Comparison of ENCODE assay signal across 1 mouse cellular context in the genomic region with DNA sequence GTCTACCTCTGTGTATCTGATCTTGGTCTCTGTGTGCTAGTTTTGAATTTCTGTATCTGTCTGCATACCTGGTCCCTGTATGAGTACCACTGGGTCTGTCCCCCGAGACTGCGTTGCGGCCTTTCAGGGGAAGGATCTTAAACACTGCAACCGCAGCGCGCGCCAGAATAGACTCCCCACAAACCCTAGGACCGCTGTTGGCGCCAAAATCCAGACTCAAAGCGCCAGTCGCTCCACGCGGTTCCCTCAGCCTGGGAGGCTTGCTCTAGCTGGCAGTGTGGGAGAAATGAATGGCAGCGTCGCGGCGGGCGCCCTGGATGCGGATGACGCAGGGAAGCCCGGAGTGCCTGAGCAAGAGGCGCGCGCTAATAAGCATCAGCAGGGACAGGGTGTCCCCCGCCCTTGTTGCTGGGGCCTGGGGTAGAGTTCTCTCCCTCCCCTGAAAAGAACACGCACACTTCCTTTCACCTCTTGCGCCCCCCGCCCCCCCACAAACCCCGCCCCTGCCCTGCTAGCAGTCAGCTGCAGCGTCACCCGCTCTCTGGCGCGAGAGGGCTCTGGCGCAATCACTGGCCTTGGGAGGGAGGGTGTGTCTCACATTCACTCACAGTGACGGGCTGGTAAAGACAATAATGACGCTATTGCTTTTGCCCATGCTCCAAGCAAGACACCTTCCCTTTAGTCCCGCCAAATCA.
TF ChIP-seq lines count a peak whose summit lies in the region.

No protein-coding gene starts in this region.

TF ChIP-seq in CH12.LX, 34 proteins besides CTCF, POLR2A, EP300 and RAD21:
- 0 out of 2 replicates have a peak, but pooled peaks have one; percentile 4 for TF ChIP-seq JUN (IDR thresholded peaks at IDR 0.05; ENCODE audit: insufficient read depth, low read depth, low read length)
- peak; percentile 53 for TF ChIP-seq CHD2 (IDR thresholded peaks at IDR 0.05; ENCODE audit: low read length)
- TF ChIP-seq MAZ (IDR thresholded peaks at IDR 0.05; ENCODE audit: low read depth, low read length) = peak; percentile 92
- no peak for TF ChIP-seq SMC3 (IDR thresholded peaks at IDR 0.05; ENCODE audit: low read depth, low read length)
- TF ChIP-seq RCOR1 (conservative IDR thresholded peaks at IDR 0.05; ENCODE audit: low read depth, low read length) = peak; percentile 16; the same call in 1 of the 2 replicates
- TF ChIP-seq PAX5 (IDR thresholded peaks at IDR 0.05; ENCODE audit: low read length) = no peak
- TF ChIP-seq USF2 (conservative IDR thresholded peaks at IDR 0.05; ENCODE audit: low read depth, low read length) = 0 out of 2 replicates have a peak, but pooled peaks have one; percentile 11
- TF ChIP-seq MAX (IDR thresholded peaks at IDR 0.05; ENCODE audit: low read length) = no peak; the same call in none of the 2 replicates
- peak; percentile 95 for TF ChIP-seq SIN3A (IDR thresholded peaks at IDR 0.05; ENCODE audit: low read length)
- TF ChIP-seq ELF1 (IDR thresholded peaks at IDR 0.05; ENCODE audit: low read depth, low read length) = peak; percentile 40; the same call in 1 of the 2 replicates
- TF ChIP-seq E2F4 (IDR thresholded peaks at IDR 0.05; ENCODE audit: insufficient replicate concordance, low read depth, low read length) = peak; percentile 88
- peak; percentile 82; the same call in 1 of the 2 replicates for TF ChIP-seq POLR2AphosphoS2 (IDR thresholded peaks at IDR 0.05; ENCODE audit: low read depth, low read length)
- no peak for TF ChIP-seq ZKSCAN1 (IDR thresholded peaks at IDR 0.05; ENCODE audit: borderline replicate concordance, low read depth, low read length)
- peak; percentile 60 for TF ChIP-seq BHLHE40 (IDR thresholded peaks at IDR 0.05; ENCODE audit: low read depth, low read length)
- TF ChIP-seq TBP (conservative IDR thresholded peaks at IDR 0.05; ENCODE audit: low read depth, low read length) = 0 out of 2 replicates have a peak, but pooled peaks have one; percentile 27
- TF ChIP-seq KAT2A (IDR thresholded peaks at IDR 0.05; ENCODE audit: insufficient replicate concordance, low read length) = 0 out of 2 replicates have a peak, but pooled peaks have one; percentile 10
- TF ChIP-seq IRF4 (IDR thresholded peaks at IDR 0.05; ENCODE audit: low read depth, low read length) = peak; percentile 59; the same call in 1 of the 2 replicates
- no peak for TF ChIP-seq ZC3H11A (IDR thresholded peaks at IDR 0.05; ENCODE audit: low read depth, low read length)
- peak; percentile 53 for TF ChIP-seq NELFE (IDR thresholded peaks at IDR 0.05; ENCODE audit: low read depth, low read length)
- peak; percentile 62; the same call in 1 of the 2 replicates for TF ChIP-seq GABPA (IDR thresholded peaks at IDR 0.05; ENCODE audit: insufficient replicate concordance, low read depth, low read length)
- TF ChIP-seq MYC (IDR thresholded peaks at IDR 0.05; ENCODE audit: low read depth, low read length) = peak; percentile 70; the same call in 1 of the 2 replicates
- TF ChIP-seq ETS1 (conservative IDR thresholded peaks at IDR 0.05; ENCODE audit: low read depth, low read length) = peak; percentile 65; the same call in 1 of the 2 replicates
- no peak for TF ChIP-seq CHD1 (IDR thresholded peaks at IDR 0.05; ENCODE audit: low read depth, low read length)
- TF ChIP-seq MXI1 (IDR thresholded peaks at IDR 0.05; ENCODE audit: low read depth, low read length) = peak; percentile 72
- TF ChIP-seq ZNF384 (IDR thresholded peaks at IDR 0.05; ENCODE audit: low read depth, low read length) = no peak
- TF ChIP-seq USF1 (IDR thresholded peaks at IDR 0.05; ENCODE audit: low read depth, low read length) = no peak; the same call in 1 of the 2 replicates
- TF ChIP-seq MEF2A (IDR thresholded peaks at IDR 0.05; ENCODE audit: borderline replicate concordance, low read depth, low read length) = no peak; the same call in 1 of the 2 replicates
- peak; percentile 61 for TF ChIP-seq TCF12 (IDR thresholded peaks at IDR 0.05; ENCODE audit: low read depth, low read length)
- no peak for TF ChIP-seq MAFK (IDR thresholded peaks at IDR 0.05; ENCODE audit: insufficient replicate concordance, low read length)
- TF ChIP-seq ZMIZ1 (IDR thresholded peaks at IDR 0.05; ENCODE audit: low read depth, low read length) = no peak
- peak; percentile 23; the same call in 1 of the 2 replicates for TF ChIP-seq HCFC1 (IDR thresholded peaks at IDR 0.05; ENCODE audit: low read depth, low read length)
- TF ChIP-seq JUND (conservative IDR thresholded peaks at IDR 0.05; ENCODE audit: low read depth, low read length) = no peak
- peak; percentile 63 for TF ChIP-seq NRF1 (IDR thresholded peaks at IDR 0.05; ENCODE audit: low read depth, low read length)
- peak; percentile 60; the same call in 1 of the 2 replicates for TF ChIP-seq UBTF (IDR thresholded peaks at IDR 0.05; ENCODE audit: low read depth, low read length)
TF ChIP-seq in CH12.LX: peak in this region for 22.
